Mouse (Mus musculus) erythroblast, adult 5-6 weeks (primary cell): Measurements from ENCODE around the gene Shisa9. TPM values are rescaled to one million over a fixed set of nuclear protein-coding genes. Genes with fewer than 3 reads are reported as not detected.

ENCODE experiments used
- ATAC-seq: replicated peaks from 2 replicates; pipeline ENCODE4 v1.8.0; 2016; ENCODE audit warnings: moderate number of reproducible peaks, mild to moderate bottlenecking, moderate TSS enrichment, inconsistent platforms; ENCODE audit not compliant: poor library complexity, low FRiP score, severe bottlenecking
- total RNA-seq, 2 experiments: library from RNA; stranded (forward) in 1 of 2; stranded (reverse) in 1 of 2; fragments of 150-400 nt in 1 of 2; fragments of 200-764, 138-1000 nt in 1 of 2; gene quantifications; 2 replicates each; pipeline versions ENCODE4 v1.2.3 to v1.2.4; 2015 to 2017; ENCODE audit warnings: low replicate concordance in 2 of 2

Shisa9 gene
- total RNA-seq, 2 experiments from 2014 or later: not detected

DNA sequence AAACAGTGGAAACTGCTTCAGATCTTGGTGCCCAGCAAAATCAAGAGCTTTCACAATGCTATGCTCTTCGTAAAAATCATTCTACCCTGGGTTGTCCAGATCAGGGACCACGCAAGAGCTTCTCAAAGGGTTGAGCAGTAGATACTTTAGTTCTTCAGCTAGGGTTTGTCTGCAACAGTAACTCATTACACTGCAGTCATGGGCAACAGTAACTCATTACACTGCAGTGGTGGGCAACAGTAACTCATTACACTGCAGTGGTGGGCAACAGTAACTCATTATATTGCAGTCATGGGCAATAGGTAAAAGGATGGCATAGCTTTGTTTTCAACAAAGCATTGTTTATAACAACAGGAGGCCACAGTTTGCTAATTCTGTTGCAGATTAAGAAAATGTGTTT lies 281.9 kb downstream of the Shisa9 start:
- no peak for ATAC-seq

DNA sequence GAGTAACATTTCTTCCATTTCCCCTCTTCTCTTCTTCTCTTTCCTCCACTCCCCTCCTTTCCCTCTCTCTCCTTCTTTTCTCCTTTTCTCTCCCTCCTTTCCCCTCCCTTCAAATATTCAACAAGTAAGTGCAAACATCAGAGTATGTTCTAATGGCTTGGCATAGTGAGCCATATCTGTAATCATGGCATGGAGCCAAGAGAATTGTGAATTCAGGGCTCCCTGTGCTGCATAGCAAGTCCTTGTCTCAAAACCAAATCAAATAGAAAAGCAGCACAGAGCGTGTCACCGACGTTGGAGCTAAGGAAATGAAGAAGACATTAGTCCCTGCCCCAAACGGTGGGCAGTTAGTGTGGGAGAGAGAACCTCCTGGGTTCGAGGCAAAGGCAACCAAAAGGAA lies 316.6 kb downstream of the Shisa9 start:
- ATAC-seq: no peak

DNA sequence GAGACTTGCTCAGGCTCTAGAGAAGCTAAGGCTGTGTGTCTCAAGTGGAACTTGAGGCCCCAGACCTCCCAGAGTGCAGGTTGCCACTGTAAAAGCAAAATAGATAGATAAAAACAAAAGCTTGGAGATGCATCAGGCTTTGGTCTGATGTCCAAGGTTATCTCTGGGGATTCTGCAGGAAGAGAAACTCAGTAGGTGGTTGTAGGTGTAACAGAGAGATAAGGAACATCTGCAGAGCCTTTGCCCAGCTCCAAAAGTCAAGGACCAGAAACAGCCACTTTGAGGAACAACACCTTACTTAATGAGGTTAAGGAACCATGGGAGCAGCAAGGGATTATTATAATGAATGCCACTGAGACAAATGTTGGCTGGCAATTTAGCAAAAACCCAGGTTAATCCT lies 319.5 kb downstream of the Shisa9 start:
- ATAC-seq: no peak

DNA sequence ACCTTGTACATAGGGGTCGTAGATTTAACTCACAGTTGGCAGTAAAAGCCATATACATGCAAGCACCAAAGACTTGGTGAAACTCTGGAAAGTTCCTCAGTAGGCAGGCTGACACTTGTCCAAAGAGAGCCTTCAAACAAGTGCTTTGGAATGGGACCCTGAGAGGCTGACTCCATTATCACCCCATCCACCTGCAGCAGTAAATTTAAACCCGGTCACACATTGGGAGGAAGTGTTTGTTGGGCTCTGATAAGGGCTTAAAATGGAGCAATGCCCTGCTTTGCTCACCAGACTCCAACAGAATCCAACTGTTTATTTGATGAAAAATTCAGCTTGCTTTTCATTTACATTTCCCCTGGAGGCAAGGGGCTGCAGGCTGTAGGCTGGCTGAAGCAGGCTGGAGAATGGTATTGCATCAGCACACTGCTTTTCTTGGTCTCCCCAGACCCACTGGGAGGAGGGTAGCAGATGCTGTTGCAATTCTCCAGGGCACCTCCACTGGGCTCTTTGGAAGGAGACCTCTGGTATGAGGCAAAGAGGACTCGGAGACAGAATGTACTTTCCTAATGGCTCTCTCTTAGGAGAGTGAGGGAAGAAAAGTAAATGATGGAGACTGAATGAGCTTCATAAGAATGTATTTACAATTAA lies 323.5 kb downstream of the Shisa9 start:
- ATAC-seq: no peak

DNA sequence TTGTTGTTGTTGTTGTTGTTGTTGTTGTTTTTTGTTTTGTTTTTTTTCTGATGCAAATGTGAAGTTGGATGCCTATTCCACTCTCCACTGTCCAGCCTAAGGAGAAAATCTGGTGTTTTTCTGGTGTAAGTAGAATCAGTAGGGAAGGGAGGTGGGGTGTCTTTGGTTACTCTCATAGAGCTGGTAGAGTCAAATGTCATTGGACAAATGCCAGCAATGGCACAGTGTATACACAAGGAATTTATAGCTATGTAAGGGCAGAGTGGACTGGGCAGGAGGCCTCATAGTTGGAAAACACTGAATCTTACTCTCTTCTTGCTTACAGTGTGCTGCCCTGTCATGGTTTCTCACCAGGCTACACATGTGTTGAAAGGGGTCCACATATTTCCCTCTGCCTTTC lies 325.9 kb downstream of the Shisa9 start:
- ATAC-seq: no peak

- ATAC-seq: no peak
Observed at GRCm38 (mm10) chr16:12315627-12316026, 331.7 kb downstream of the Shisa9 start.

Other genes starting within 250 kb of the Shisa9 start
- gene Cpped1, start 74.7 kb upstream of the Shisa9 start, total RNA-seq (2015; ENCODE audit: low replicate concordance): 4.0 and 7.1 TPM in 2 replicates
- 3.8 and 4.2 TPM in 2 replicates for gene Cpped1, start 74.7 kb upstream of the Shisa9 start, total RNA-seq (2017; ENCODE audit: low replicate concordance)